Mouse (Mus musculus) thymus, adult 2 months (tissue): ENCODE results near the gene Mas1. TPM values are rescaled to one million over a fixed set of nuclear protein-coding genes. Genes with fewer than 3 reads are reported as not detected.

Source experiments
- DNase-seq: peaks from one replicate; pipeline ENCODE4 v3.0.0; 2021
- H3K27ac ChIP-seq: fragments of 200-500 bp; 2 replicates; pipeline ENCODE4 v1.5.1; 2012; ENCODE audit warnings: low read length, control low read depth; ENCODE audit not compliant: control insufficient read depth, insufficient read depth
- H3K27me3 ChIP-seq: fragments of 200-500 bp; 2 replicates; pipeline ENCODE4 v1.6.1; 2012; ENCODE audit warnings: mild to moderate bottlenecking, low read length, moderate library complexity, mixed read lengths; ENCODE audit not compliant: control insufficient read depth, insufficient read depth
- H3K36me3 ChIP-seq: fragments of 200-500 bp; 2 replicates; pipeline ENCODE4 v1.6.1; 2012; ENCODE audit warnings: mild to moderate bottlenecking, low read length, moderate library complexity; ENCODE audit not compliant: control insufficient read depth, insufficient read depth
- H3K4me1 ChIP-seq: fragments of 200-500 bp; replicated peaks from 2 replicates; pipeline ENCODE4 v1.6.1; 2012; ENCODE audit warnings: low read length; ENCODE audit not compliant: control insufficient read depth, insufficient read depth
- H3K4me3 ChIP-seq: fragments of 200-500 bp; 2 replicates; pipeline ENCODE4 v1.5.1; 2012; ENCODE audit warnings: mild to moderate bottlenecking, low read length, control low read depth, moderate library complexity; ENCODE audit not compliant: control insufficient read depth, insufficient read depth
- CTCF ChIP-seq: fragments of 200-500 bp; IDR thresholded peaks from 2 replicates; pipeline ENCODE4 v1.5.1; 2012; ENCODE audit warnings: mild to moderate bottlenecking, control low read depth, low read length, moderate library complexity, borderline replicate concordance; ENCODE audit not compliant: control insufficient read depth, poor library complexity, insufficient read depth; ENCODE audit errors: extremely low read depth
- POLR2A ChIP-seq: fragments of 200-500 bp; IDR thresholded peaks from 2 replicates; pipeline ENCODE4 v1.6.1; 2012; ENCODE audit warnings: mild to moderate bottlenecking, low read length, control low read depth, moderate library complexity; ENCODE audit not compliant: control insufficient read depth, poor library complexity, insufficient read depth; ENCODE audit errors: extremely low read depth
- WGBS: fragments of 180-500 bp; shearing (Covaris S2); methylation state at CpG from one replicate; pipeline ENCODE4 v1.1.7; 2018; 5-methylcytosine and 5-hydroxymethylcytosine counted together
- polyA plus RNA-seq: library from polyadenylated mRNA; depleted of rRNA; stranded (reverse); fragments of >200 nt; gene quantifications from 2 replicates; pipeline ENCODE4 v1.2.3, GENCODE M21; 2012; rRNA removed

Gene Mas1
- polyA plus RNA-seq = 0.28 and 0.66 TPM in 2 replicates

- 81% methylated on average over 2 of the region's 2 CpGs for WGBS
- peaks cover 5% of the 10 kb centered on the region; the same call in 1 of the 2 replicates for H3K4me1 ChIP-seq
- H3K27me3 ChIP-seq = no peaks in the 10 kb centered on the region
- H3K4me3 ChIP-seq = no peak within 1 kb of the TSS
- no peaks in the 10 kb centered on the region for H3K36me3 ChIP-seq
- no peak for TF ChIP-seq POLR2A
- no peak for TF ChIP-seq CTCF
- no peak within 1 kb of the TSS for H3K27ac ChIP-seq
- no peak for DNase-seq
These were observed at the start of gene Mas1 for GRCm38 (mm10) chr17:12868043-12868442. Mas1 (minus strand) TSS chr17:12868143.

- no peaks in the 10 kb centered on the region for H3K27me3 ChIP-seq
- peak overlapping the region; percentile 43 for H3K27ac ChIP-seq
- WGBS = under 1% methylated on average over 40 of the region's 40 CpGs
- TF ChIP-seq POLR2A (no peak), CTCF (no peak; the same call in 1 of the 2 replicates)
- DNase-seq = peak; percentile 62
- H3K4me1 ChIP-seq = peaks cover 5% of the 10 kb centered on the region; the same call in 1 of the 2 replicates
- peak overlapping the region; percentile 82 for H3K4me3 ChIP-seq
- H3K36me3 ChIP-seq = peaks cover 46% of the 10 kb centered on the region
These were observed 48.8 kb upstream of the Mas1 start for GRCm38 (mm10) chr17:12916588-12917380.

GRCm38 (mm10) chr17:12915881-12916583 lies 48.1 kb upstream of the Mas1 start, which contains the start of gene Mrpl18:
Mrpl18 (minus strand) TSS chr17:12916345.
- Histone ChIP-seq H3K4me1 (peaks cover 5% of the 10 kb centered on the region; the same call in 1 of the 2 replicates), H3K4me3 (peak within 1 kb of the TSS; percentile 82), H3K36me3 (peaks cover 40% of the 10 kb centered on the region), H3K27ac (peak within 1 kb of the TSS; percentile 76), H3K27me3 (no peaks in the 10 kb centered on the region)
- TF ChIP-seq POLR2A (peak; percentile 88), CTCF (peak; percentile 54)
- DNase-seq = peak; percentile 98
- WGBS = under 1% methylated on average over 56 of the region's 56 CpGs

GRCm38 (mm10) chr17:12915488-12915880 lies 47.5 kb upstream of the Mas1 start, which contains the start of gene Tcp1:
Tcp1 (plus strand) TSS chr17:12915701.
- H3K4me1 ChIP-seq = peaks cover 5% of the 10 kb centered on the region; the same call in 1 of the 2 replicates
- 2% methylated on average over 18 of the region's 18 CpGs for WGBS
- H3K27ac ChIP-seq = peak within 1 kb of the TSS; percentile 76
- peak within 1 kb of the TSS; percentile 82 for H3K4me3 ChIP-seq
- peaks cover 40% of the 10 kb centered on the region for H3K36me3 ChIP-seq
- no peaks in the 10 kb centered on the region for H3K27me3 ChIP-seq
- DNase-seq = no peak
- TF ChIP-seq CTCF (no peak), POLR2A (no peak)

DNA sequence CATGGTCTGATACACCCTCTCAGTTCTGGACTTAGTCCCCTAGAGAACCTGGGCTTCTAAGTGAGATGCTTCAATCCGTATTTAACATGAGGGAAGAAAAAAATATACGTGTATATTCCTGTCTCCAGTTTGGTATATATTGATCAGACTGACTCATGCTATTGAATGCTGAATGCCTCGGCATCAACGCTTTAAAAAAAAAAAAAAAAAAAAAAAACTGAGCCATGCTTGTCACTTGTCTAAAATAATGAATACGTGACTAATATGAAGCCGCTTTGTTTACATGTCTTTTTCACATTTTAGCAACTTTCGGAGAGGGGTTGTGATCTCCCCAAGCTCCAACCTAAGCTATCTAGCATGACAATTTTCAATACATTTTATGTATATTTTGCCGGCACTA lies 42.4 kb upstream of the Mas1 start:
- no peak for DNase-seq
- WGBS = 91% methylated on average over 8 of the region's 8 CpGs
- Histone ChIP-seq H3K4me3 (no peak overlapping the region), H3K27me3 (no peaks in the 10 kb centered on the region), H3K27ac (no peak overlapping the region), H3K4me1 (no peaks in the 10 kb centered on the region), H3K36me3 (peaks cover 35% of the 10 kb centered on the region)
- no peak for TF ChIP-seq CTCF
- TF ChIP-seq POLR2A = no peak
